Mouse (Mus musculus) midbrain, embryonic 13.5 days (tissue): ENCODE measurements around the gene Speg. TPM values are rescaled to one million over a fixed set of nuclear protein-coding genes. Genes with fewer than 3 reads are reported as not detected.

Experiments used
- ATAC-seq: fragments of 200-750 bp; cut with Nextera tagmentation; 2 replicates; pipeline ENCODE4 v1.8.0; 2017; ENCODE audit warnings: mild to moderate bottlenecking, moderate TSS enrichment, moderate library complexity
- H3K27ac ChIP-seq: fragments of 300-500 bp; sonication (generic); 2 replicates; pipeline ENCODE4 v1.5.1; 2015; ENCODE audit warnings: inconsistent platforms, mild to moderate bottlenecking, moderate library complexity
- H3K27me3 ChIP-seq: fragments of 300-500 bp; sonication (generic); 2 replicates; pipeline ENCODE4 v1.6.1; 2015; ENCODE audit warnings: mild to moderate bottlenecking, inconsistent platforms
- H3K36me3 ChIP-seq: fragments of 300-500 bp; sonication (generic); 2 replicates; pipeline ENCODE4 v1.6.1; 2015; ENCODE audit warnings: mild to moderate bottlenecking, inconsistent platforms
- H3K4me1 ChIP-seq: fragments of 300-500 bp; sonication (generic); replicated peaks from 2 replicates; pipeline ENCODE4 v1.6.1; 2015; ENCODE audit warnings: inconsistent platforms
- H3K4me2 ChIP-seq: fragments of 300-500 bp; sonication (generic); replicated peaks from 2 replicates; pipeline ENCODE4 v1.6.1; 2015; ENCODE audit warnings: moderate library complexity, mild to moderate bottlenecking, inconsistent platforms
- H3K4me3 ChIP-seq: fragments of 300-500 bp; sonication (generic); replicated peaks from 2 replicates; pipeline ENCODE4 v1.5.1; 2015; ENCODE audit warnings: mild to moderate bottlenecking, inconsistent platforms
- H3K9ac ChIP-seq: fragments of 300-500 bp; sonication (generic); replicated peaks from 2 replicates; pipeline ENCODE4 v1.6.1; 2015; ENCODE audit warnings: mild to moderate bottlenecking, inconsistent platforms
- H3K9me3 ChIP-seq: fragments of 300-500 bp; sonication (generic); 2 replicates; pipeline ENCODE4 v1.6.1; 2016; ENCODE audit warnings: mild to moderate bottlenecking, inconsistent platforms
- WGBS: fragments of 180-500 bp; shearing (Covaris S2); methylation state at CpG from one replicate; pipeline ENCODE4 v1.1.7; 2015; 5-methylcytosine and 5-hydroxymethylcytosine counted together
- polyA plus RNA-seq: library from polyadenylated mRNA; unstranded; fragments of >200 nt; fragmentation: Nextera tagmentation; extraction: Ambion mirVana; gene quantifications from 2 replicates; pipeline ENCODE4 v1.2.1, GENCODE M21; 2015

The Speg gene
- polyA plus RNA-seq, 1 experiment from 2014 or later: 12.8 TPM

DNA sequence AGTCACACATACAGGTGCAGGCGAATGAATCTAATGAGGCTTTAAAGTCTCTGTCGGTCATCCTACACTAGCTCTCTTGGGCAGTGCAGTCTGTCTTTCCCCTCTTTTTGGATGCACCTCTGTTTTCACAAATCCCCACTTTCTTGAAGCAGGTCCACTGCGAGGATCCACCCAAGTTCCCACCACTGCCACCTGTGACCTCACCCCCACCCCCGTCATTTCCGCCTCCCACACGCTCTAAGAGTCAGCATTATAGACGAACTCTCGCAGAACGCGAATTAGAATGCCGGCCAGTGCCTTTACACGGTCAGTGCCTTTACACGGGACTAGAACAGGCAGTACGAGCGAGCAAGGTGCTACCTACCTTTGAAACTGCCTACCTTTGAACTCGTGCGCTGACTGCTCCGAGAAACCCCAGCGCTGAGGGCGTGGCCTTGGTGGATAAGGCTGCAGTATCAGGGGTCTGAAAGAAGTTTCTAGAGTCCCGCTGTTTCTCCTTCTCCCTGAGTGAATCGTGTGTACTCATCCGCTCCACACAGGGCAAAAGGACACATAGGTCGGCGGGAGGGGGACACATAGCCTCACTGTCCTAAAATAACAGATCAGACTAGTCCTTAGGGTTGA, 5.6 kb upstream of the Speg start:
- Histone ChIP-seq H3K4me2 (no peak overlapping the region), H3K4me1 (peaks cover 24% of the 10 kb centered on the region), H3K4me3 (no peak overlapping the region), H3K27me3 (peaks cover 23% of the 10 kb centered on the region), H3K9me3 (no peaks in the 10 kb centered on the region), H3K27ac (no peak overlapping the region), H3K9ac (no peak overlapping the region), H3K36me3 (no peaks in the 10 kb centered on the region)
- 53% methylated on average over 25 of the region's 25 CpGs for WGBS
- ATAC-seq: no peak

DNA sequence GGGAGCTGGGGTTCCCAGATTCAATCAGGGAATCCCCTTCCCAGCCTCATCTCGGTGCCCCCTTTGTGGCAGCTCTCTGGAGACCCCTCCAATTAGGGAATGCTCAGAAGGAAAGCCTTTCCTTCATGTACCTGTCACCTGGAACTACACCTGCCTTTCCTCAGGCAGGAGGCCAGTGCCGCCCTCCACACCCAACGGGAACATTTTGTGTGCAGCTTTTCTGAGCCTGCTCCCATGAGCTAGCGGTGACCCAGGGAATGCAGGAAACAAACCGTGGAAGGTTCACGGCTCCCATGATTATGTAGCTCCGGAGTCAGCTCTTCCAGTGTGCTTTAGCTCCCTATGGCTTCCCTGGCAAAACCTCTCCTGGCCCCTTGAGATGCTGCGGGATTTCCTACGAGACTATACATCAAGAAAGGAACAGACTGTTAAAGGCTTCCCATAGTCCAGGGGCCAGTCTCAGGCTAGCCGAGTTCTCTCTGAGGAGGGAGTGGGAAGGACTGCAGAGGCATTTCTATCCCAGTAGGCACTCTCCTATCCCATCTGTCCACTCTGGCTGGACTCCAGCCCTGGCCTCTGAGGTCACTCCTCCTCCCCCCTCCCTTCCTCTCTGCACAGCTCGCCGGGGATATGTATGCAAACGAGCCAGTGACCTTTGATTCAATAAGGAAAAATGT, 5.0 kb upstream of the Speg start:
- no peak for ATAC-seq
- peaks cover 31% of the 10 kb centered on the region for H3K4me1 ChIP-seq
- no peak overlapping the region for H3K4me2 ChIP-seq
- H3K36me3 ChIP-seq: no peaks in the 10 kb centered on the region
- no peaks in the 10 kb centered on the region for H3K9me3 ChIP-seq
- H3K4me3 ChIP-seq: no peak overlapping the region
- peaks cover 24% of the 10 kb centered on the region for H3K27me3 ChIP-seq
- H3K27ac ChIP-seq: no peak overlapping the region
- 51% methylated on average over 13 of the region's 13 CpGs for WGBS
- H3K9ac ChIP-seq: no peak overlapping the region

DNA sequence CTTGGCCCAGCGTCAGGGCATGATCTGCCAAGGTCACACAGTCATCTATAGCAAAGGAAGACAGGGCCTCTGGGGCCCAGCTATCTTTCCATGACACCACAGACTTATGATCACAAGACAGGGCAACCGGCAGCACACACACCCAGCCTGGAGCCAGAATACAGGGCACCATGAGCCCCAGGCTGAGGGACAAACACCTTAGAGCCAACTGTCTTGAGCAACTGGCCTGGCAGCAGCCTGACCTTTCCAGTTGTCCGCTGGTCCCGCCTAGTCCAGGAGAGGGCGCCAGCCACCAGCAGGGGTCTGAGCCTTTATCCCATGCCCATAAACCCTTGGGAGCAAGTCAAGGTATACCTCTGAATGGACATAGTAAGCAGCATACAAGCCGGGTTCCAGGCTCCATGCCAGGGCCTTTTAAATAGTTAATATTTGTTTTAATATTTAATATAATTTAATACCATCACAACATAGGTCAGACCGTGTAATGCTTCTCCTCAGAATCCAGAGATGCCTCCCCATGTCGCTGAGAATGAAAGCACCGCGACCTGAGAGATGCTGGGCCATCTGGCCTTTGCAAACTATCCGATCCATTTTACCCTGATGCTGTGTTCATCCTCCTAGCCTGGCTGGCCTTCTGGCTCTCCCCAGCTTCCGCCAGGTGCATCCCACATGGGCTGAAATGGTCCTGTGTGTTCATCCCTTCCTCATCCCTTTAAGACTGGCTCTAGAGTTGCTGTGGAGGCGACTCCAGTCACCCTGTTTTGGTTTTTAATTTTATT, 3.6 kb upstream of the Speg start:
- 55% methylated on average over 13 of the region's 13 CpGs for WGBS
- no peak overlapping the region for H3K4me3 ChIP-seq
- 0 out of 2 replicates have a peak overlapping the region, but pooled peaks have one; percentile 25 for H3K27ac ChIP-seq
- H3K27me3 ChIP-seq: peaks cover 36% of the 10 kb centered on the region
- H3K4me1 ChIP-seq: peaks cover 38% of the 10 kb centered on the region
- H3K9me3 ChIP-seq: no peaks in the 10 kb centered on the region
- no peak overlapping the region for H3K9ac ChIP-seq
- H3K36me3 ChIP-seq: no peaks in the 10 kb centered on the region
- no peak for ATAC-seq
- H3K4me2 ChIP-seq: no peak overlapping the region

DNA sequence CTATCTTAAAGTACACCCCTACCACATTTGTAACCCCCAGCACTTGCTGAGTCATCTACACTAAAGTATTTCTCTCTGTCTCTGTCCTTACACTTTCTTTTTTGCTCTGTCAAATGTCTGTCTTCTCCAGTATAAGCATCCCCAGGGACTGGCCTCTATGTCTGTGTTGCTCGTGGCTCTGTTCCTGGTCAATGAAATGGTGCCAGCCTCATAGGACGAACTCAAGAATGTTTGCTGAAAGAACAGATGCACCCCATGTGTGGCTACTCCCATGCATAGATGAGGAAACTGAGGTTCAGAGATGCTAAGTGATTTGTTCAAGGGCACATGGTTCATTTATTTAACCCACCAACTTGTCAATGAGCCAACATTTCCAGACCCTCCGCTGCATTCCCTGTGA, 2.6 kb upstream of the Speg start:
- 73% methylated on average over 3 of the region's 3 CpGs for WGBS
- no peak overlapping the region for H3K9ac ChIP-seq
- peaks cover 38% of the 10 kb centered on the region for H3K4me1 ChIP-seq
- H3K36me3 ChIP-seq: no peaks in the 10 kb centered on the region
- H3K4me2 ChIP-seq: no peak overlapping the region
- no peak for ATAC-seq
- no peaks in the 10 kb centered on the region for H3K9me3 ChIP-seq
- no peak overlapping the region for H3K4me3 ChIP-seq
- H3K27ac ChIP-seq: peak overlapping the region; percentile 77; the same call in 1 of the 2 replicates
- peaks cover 38% of the 10 kb centered on the region for H3K27me3 ChIP-seq

DNA sequence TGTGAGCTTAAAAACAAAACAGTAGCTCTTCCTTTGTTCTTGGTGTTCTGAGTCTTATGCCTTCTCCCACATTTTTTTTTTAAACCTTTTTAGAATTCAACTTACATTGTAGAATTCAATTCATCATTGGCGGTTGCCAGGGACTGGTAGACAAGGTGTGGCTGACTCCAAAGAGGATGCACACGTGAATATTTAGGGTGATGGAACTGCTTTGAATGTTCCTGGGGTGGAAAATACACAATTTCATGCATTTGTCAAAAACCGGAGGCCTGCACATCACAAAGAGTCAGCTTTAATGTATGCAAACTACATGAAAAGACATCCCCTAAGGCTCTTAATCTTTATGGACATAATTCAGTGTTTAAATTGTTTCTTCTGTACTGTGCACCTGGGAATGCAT, 1.8 kb upstream of the Speg start:
- Histone ChIP-seq H3K4me3 (no peak overlapping the region), H3K27ac (peak overlapping the region; percentile 77), H3K9me3 (no peaks in the 10 kb centered on the region), H3K4me1 (peaks cover 38% of the 10 kb centered on the region), H3K9ac (no peak overlapping the region), H3K36me3 (no peaks in the 10 kb centered on the region), H3K27me3 (peaks cover 40% of the 10 kb centered on the region), H3K4me2 (no peak overlapping the region)
- 28% methylated on average over 3 of the region's 3 CpGs for WGBS
- ATAC-seq: no peak

DNA sequence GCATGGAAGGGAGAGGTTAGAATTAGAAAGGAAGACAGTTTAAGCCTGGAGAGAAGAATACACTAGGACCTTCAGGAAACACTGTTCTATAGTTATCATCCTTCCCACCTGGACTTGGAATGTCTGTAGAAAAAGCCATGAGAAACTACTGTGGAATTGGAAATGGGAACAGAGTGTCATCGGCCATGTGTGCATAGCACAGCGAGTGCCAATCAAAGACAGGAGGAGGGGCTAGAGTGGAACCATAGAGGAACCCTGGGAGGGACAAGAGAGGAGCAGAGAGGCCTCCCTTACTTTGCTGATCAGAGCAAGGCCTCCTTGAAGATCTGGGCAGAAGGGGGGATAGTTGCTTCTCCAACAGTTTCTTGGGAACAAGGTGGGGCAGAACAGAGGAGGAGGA, 4.1 kb downstream of the Speg start:
- no peaks in the 10 kb centered on the region for H3K9me3 ChIP-seq
- ATAC-seq: no peak
- H3K4me2 ChIP-seq: no peak overlapping the region
- H3K4me1 ChIP-seq: peaks cover 43% of the 10 kb centered on the region
- no peak overlapping the region for H3K4me3 ChIP-seq
- no peak overlapping the region for H3K9ac ChIP-seq
- H3K27ac ChIP-seq: no peak overlapping the region
- H3K27me3 ChIP-seq: peaks cover 52% of the 10 kb centered on the region
- WGBS: 75% methylated on average over 2 of the region's 2 CpGs
- no peaks in the 10 kb centered on the region for H3K36me3 ChIP-seq

DNA sequence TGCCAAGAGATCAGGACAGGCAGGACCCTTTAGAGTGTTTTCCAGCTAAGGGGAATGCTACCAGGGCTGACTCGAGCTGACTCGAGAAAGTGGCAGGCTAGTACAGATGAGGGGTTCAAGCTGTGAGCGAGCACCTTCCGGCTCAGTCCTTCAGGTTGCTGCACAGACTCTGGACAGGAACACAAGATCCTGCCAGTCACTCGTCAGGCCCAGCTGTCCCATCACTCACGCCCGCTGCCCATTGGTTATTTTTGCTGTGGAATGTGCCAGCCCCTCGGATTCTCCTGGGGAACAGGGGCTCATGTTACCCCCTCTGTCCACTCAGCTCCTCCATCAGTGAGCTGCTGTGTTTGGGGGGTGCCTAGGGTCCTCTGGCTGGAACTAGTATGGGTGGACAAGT, 4.8 kb downstream of the Speg start:
- Histone ChIP-seq H3K36me3 (no peaks in the 10 kb centered on the region), H3K27me3 (peaks cover 46% of the 10 kb centered on the region), H3K4me1 (peaks cover 43% of the 10 kb centered on the region), H3K9me3 (no peaks in the 10 kb centered on the region), H3K4me3 (no peak overlapping the region), H3K9ac (no peak overlapping the region), H3K27ac (no peak overlapping the region), H3K4me2 (no peak overlapping the region)
- 75% methylated on average over 8 of the region's 8 CpGs for WGBS
- ATAC-seq: no peak

DNA sequence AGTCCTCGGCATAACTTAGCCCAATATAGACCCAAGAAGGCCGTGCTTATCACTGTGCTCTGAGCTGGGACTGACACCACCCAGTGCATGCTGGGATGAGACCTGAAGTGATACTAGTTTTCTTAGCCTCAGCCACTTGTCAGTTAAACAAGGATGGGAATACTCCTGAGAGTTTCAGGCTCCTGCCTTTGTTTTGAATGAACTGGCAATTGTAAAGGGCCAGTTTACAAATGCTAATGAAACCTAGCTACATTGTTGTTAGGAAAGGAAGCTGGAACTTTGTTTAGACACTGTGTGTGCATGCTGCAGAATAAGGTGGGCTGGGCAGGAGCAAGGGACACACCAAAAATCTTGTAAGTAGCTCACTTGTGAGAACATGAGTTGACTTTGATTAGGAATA, 5.9 kb downstream of the Speg start:
- Histone ChIP-seq H3K27me3 (peaks cover 36% of the 10 kb centered on the region), H3K9ac (no peak overlapping the region)
- WGBS: 47% methylated on average over 2 of the region's 2 CpGs

DNA sequence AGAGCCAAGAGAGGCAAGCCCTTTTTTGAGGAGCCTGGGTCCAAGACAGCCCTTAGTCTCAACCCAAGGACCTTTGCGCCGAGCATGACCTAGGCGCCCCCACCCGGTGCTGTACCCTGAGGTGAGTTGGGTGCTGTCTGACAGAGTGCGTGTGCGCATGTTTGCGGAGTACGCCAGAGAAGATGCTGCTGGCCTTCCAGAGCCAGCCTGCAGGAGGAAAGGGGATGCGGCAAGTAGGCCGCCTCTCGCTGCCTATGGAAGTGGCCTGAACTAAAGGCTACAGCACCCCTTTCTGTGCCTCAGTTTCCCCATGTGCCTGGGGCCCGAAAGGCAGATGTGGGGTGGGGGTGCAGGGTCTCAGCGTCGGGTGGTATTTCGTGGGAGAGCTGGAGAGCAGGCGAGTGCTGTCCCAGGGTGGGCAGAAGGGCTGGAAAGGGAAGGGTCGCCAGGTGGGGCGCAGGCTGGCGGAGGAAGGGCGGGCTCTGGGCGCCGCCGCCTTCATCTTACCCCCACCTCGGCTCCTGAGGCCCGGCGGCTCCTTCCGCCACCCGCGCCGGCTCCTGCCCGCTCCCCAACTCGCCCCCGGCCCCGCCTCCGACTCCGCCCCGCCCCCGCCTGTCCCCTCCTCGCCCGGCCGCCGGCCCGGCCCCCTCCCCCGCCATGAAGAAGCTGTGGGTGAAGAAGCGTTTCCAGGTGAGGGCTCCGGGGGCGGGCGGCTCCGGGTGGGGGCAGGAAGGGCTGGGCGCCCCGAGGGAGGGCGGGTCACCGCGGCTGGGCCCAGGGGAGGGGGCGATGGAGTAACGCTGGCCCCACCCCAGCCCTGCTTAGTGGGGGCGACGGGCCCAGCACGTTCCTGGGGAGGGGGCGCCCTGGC, 6.6 kb downstream of the Speg start:
- WGBS: 3% methylated on average over 29 of the region's 60 CpGs
- peak overlapping the region; percentile 98 for H3K4me2 ChIP-seq
- peaks cover 51% of the 10 kb centered on the region for H3K4me1 ChIP-seq
- H3K36me3 ChIP-seq: no peaks in the 10 kb centered on the region
- peak; percentile 51 for ATAC-seq
- peak overlapping the region; percentile 89 for H3K9ac ChIP-seq
- H3K27ac ChIP-seq: peak overlapping the region; percentile 84
- peak overlapping the region; percentile 74 for H3K4me3 ChIP-seq
- H3K27me3 ChIP-seq: peaks cover 35% of the 10 kb centered on the region
- H3K9me3 ChIP-seq: no peaks in the 10 kb centered on the region

More for the DNA sequence above, 5.9 kb downstream of the Speg start:
- Histone ChIP-seq H3K9me3 (no peaks in the 10 kb centered on the region), H3K36me3 (no peaks in the 10 kb centered on the region), H3K27ac (0 out of 2 replicates have a peak overlapping the region, but pooled peaks have one; percentile 84), H3K4me2 (peak overlapping the region; percentile 98; the same call in 1 of the 2 replicates), H3K4me1 (peaks cover 44% of the 10 kb centered on the region), H3K4me3 (no peak overlapping the region)
- no peak for ATAC-seq

DNA sequence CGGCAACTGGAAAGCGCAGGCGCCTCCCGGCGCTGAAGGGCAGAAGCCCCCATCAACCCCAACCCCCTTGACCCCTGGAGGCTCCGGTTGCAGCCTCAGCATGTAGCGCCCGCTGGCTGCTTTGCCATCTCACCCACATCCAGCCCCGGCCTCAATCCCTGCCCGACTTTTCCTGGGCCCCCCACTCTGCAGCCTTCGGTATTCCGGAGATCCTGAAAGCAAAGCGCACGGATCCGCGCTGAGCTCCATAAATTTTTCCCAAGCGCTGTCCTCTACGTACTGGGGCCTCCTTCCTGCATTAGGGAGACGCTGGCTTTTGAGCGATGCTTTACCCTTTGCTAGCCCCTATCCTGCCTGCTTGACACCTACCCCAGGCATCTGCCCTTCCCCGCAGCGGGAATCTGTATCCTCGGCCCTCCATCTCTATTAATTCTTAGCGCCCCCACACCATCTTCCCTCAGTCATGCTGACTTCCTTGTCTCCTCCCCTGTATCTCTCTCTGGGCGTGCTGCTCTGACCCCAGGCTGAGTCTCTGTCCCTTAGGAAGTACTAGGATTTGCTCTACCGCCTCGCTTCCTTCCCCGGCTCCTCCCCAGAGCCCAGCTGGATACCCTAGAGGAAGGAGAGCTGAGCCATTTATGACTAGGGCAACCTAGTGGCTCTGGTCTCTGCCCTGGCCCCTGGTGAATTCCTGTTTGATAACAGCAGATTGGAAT, 7.4 kb downstream of the Speg start:
- H3K27ac ChIP-seq: peak overlapping the region; percentile 84
- no peaks in the 10 kb centered on the region for H3K36me3 ChIP-seq
- peak overlapping the region; percentile 98 for H3K4me2 ChIP-seq
- peak; percentile 15 for ATAC-seq
- H3K4me1 ChIP-seq: peaks cover 59% of the 10 kb centered on the region
- H3K4me3 ChIP-seq: peak overlapping the region; percentile 74
- H3K27me3 ChIP-seq: peaks cover 37% of the 10 kb centered on the region
- H3K9ac ChIP-seq: peak overlapping the region; percentile 89
- H3K9me3 ChIP-seq: no peaks in the 10 kb centered on the region
- under 1% methylated on average over 23 of the region's 28 CpGs for WGBS
